Mouse (Mus musculus) splenic B cell, adult 2 months (primary cell): ENCODE data around the gene Ube2h.

ENCODE experiments used
- DNase-seq: peaks from one replicate; pipeline ENCODE4 v3.0.0-alpha.2; 2011; ENCODE audit warnings: low read depth, low spot score
- H3K27me3 ChIP-seq: 2 replicates; pipeline ENCODE4 v1.6.1; 2012; ENCODE audit warnings: mild to moderate bottlenecking, low read length, moderate library complexity, mixed read lengths; ENCODE audit not compliant: control insufficient read depth, poor library complexity, insufficient read depth, severe bottlenecking
- H3K36me3 ChIP-seq: 2 replicates; pipeline ENCODE4 v1.6.1; 2012; ENCODE audit warnings: mild to moderate bottlenecking, low read length, moderate library complexity, mixed read lengths; ENCODE audit not compliant: control insufficient read depth, poor library complexity, insufficient read depth, severe bottlenecking

The Ube2h gene

GRCm38 (mm10) chr6:30162091-30162490 lies 142.2 kb downstream of the Ube2h start:
- DNase-seq, result no peak
- H3K27me3 ChIP-seq, result no peaks in the 10 kb centered on the region

GRCm38 (mm10) chr6:30161618-30162017 lies 142.7 kb downstream of the Ube2h start:
- no peak for DNase-seq
- Histone ChIP-seq H3K27me3 (no peaks in the 10 kb centered on the region), H3K36me3 (no peaks in the 10 kb centered on the region)

More at GRCm38 (mm10) chr6:30162091-30162490, 142.2 kb downstream of the Ube2h start:
- no peaks in the 10 kb centered on the region for H3K36me3 ChIP-seq
